Mouse (Mus musculus) thymus, postnatal 10 days (tissue): ENCODE results near the gene Zyx.

Experiments used
- DNase-seq, 2 experiments: peaks; one replicate each; pipeline ENCODE4 v3.0.0; 2021; ENCODE audit warnings: low spot score in 2 of 2

Zyx gene

DNA sequence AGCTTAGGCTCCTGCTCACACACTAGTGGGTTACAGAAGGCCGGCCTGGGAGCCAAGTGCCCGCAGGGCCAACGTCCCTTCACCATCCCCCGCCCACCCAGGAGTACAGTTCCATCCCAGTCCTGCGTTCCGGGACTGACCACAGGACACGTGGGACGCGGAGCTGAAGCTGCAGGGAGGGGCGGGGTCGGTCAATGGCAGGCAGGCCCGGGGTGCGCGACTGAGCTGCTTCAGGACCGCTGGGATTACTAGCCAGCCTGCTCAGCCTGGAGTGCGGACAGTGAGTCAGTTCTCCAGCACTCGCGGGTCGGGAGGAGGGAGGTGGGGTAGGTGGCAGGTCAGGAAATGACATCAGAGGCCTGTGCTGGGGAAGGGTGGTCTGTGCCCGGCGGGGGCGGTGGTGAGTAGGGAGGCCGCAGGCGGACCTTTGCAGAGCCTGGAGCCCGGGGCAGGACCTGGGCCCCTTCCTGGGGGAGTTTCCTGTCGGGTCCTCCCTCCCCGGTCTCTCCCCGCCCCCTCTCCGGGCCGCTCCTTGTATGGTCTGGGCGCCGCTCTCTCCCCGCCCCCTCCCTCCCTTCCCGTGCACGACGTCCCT, at the start of gene Zyx:
Zyx (plus strand) TSS at position 205 of the 595 bp plus-strand sequence.
- peak; percentile 78 to 81 for DNase-seq

- peak in 1 of 2 experiments; percentile 15 for DNase-seq
Measured at GRCm38 (mm10) chr6:42309816-42310378, 39.5 kb upstream of the Zyx start.

DNA sequence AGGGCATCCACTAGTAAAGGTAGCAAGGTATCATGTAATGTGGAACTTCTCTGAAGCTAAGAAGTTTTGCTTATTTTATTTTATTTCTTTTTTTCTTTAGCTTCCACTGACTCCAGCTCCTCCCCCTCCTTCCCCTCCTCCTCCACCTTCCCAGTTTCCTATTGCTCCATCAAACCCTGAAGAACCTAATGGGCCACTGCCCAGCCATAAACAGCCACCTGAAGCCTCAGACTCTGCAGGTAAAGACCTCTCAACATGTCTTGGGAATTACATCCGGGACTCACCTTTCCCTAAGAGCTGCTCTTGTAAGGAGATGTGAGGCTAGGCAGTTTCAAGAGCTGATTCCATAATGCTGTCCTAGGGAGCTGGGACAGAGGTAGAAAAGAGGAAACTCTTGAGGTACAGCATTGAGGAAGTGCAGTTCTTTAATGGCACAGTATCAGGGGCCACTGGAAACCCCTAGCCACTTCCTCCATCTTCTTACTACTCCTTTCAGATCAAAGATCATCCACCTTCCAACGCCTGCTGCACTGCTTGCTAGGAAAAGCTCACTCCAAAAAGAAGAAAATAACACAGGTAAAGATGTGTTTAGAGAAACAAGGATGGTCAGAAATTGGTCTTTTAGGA, 38.9 kb upstream of the Zyx start:
- no peak for DNase-seq

GRCm38 (mm10) chr6:42318293-42318692, 31.1 kb upstream of the Zyx start:
- DNase-seq, result no peak

DNA sequence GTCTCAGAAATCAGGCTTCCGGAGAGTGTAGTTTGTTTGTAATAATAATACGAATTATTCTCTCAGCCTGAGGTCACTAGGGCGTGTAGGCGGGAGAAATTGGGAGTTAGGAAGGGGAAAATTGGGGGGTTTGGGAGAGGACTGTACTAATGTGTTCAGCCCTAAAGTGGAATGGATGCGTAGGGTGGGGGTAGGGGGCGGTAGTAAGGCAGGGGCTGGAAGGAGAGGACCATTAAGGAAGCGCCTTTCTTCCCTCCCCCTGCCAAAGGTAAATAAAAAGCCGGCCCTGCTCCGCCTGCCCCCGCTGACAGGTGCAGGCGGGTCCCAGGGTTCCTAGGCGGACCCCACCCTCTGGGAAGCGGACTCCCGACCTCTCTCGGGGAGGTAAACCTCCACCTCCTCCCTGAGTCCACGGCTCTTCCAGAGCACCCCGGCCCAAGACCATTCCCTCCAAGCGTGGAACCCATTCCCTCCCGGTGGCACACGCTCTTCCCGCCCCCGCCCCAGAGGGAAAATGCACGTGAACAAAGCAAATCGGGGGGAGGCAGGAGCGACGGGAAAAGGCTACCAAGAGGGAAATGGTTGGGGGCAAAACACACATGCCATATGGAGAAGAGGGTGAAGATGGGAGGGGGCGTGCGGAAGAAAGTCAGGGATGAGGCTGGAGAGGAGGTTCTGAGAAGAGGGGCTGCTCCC, 25.9 kb upstream of the Zyx start:
- no peak for DNase-seq

GRCm38 (mm10) chr6:42324067-42324481, 25.4 kb upstream of the Zyx start:
- no peak for DNase-seq

GRCm38 (mm10) chr6:42324482-42325267, 24.8 kb upstream of the Zyx start, which contains the start of gene Fam131b:
Gene Fam131b (minus strand): TSS chr6:42324643.
- DNase-seq, result peak; percentile 35 to 47

GRCm38 (mm10) chr6:42325268-42325609, 24.2 kb upstream of the Zyx start:
- DNase-seq, result peak; percentile 58 to 86

DNA sequence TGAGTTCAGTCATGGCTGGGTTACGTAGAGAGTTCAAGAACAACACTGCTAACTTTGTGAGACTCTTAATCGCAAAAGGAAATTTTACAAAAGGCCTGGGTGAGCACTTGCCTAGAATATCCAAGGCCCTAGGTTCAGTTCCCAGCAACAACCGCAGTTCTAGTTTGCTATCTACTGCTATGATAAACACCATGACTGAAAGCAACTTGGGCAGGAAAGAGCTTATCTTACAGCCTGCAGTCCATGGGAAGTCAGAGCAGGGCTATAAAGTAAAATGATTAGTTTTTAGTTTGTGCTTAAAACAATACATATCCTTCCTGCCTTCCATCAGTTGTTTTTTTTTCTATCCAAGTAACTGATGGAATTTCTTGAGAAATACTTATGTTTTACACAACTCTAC, 22.9 kb upstream of the Zyx start:
- DNase-seq, result no peak

- DNase-seq, result no peak
Measured at GRCm38 (mm10) chr6:42328757-42329156, 20.7 kb upstream of the Zyx start.

- no peak for DNase-seq
Measured at GRCm38 (mm10) chr6:42330216-42330615, 19.2 kb upstream of the Zyx start.

DNA sequence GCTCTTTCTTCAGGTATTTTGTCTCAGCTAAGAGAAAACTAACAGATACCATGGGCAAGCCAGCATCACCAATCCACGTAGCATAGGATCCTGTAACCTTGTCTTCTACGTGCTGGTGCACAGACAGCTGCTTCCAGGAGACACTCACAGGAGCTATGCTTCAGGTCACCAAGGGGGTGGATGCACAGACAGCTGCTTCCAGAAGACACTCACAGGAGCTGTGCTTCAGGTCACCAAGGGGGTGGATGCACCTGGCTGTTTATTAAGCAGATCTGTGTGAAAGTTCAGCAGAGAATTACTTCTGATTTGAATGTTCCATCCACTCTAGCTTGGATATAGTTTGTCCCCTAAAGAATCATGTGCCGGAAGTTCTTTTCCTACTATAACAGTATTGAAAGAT, 18.5 kb upstream of the Zyx start:
- no peak for DNase-seq

- DNase-seq, result no peak
Measured at GRCm38 (mm10) chr6:42339189-42339588, 10.2 kb upstream of the Zyx start.

- no peak for DNase-seq
Measured at GRCm38 (mm10) chr6:42339981-42340380, 9.4 kb upstream of the Zyx start.

- no peak for DNase-seq
Measured at GRCm38 (mm10) chr6:42342171-42342570, 7.3 kb upstream of the Zyx start.

DNA sequence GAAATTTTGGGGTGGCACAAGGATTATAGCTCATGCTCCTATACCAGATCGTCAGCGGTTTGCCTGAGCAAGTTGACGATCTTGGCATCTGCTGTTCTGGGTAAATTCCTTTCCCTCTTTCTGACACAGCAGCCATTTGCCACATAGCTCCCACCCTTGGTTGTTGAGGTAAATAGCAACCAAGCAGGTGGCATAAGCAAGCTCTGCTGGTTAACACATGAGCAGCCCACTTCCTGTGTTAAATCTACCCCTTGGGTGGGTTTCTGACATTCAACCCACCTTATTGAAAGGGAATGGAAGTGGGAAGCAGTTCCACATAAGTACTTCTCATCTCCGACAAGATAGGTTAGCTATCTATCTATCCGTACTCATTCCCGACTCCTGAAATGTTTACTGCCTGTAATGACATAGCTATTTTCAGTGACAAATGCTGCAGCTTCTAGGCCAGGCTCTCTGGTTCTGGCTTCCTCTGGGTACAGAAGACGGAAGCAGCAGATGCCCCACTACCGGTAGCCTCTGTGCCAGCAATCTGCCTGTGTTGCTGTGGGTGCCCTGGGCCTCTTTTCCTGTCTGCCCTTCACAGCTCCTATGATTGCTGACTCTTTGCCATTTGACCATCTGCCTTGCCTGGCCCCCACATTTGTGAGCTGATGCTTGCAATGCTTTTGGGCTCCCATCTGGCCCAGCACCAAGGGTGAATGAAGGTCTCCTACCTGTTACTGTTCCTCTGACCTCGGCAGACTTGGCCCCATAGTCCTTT, 5.9 kb upstream of the Zyx start:
- DNase-seq, result peak; percentile 64 to 68

DNA sequence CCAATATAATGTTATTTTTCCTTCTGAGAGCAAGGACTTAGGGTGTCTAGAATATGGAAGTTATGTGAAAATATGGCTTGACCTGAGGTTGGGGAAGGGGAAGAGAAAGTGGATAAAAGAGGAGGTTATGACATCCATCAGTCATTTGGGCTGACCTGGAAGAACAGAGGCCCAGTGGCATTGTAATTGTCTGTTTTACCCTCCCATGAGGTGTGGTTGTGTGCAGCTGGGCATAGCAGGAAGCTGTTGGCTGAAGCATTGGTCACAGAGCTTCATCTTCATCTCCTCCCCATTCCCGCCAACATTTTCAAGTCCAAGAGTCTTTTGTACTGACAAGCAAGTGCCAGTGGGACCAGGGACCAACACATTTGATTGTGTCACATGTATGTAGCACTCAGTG, 5.2 kb upstream of the Zyx start:
- DNase-seq, result no peak

- DNase-seq, result no peak
Measured at GRCm38 (mm10) chr6:42348281-42349005, 987 bp upstream of the Zyx start.

GRCm38 (mm10) chr6:42349006-42349425, 414 bp upstream of the Zyx start:
- peak; percentile 71 to 79 for DNase-seq
